Mouse (Mus musculus) granulocyte monocyte progenitor cell, adult 5-6 weeks (primary cell): ENCODE data around the gene Nt5c1a. TPM values are rescaled to one million over a fixed set of nuclear protein-coding genes. Genes with fewer than 3 reads are reported as not detected.

Source experiments
- ATAC-seq: replicated peaks from 2 replicates; pipeline ENCODE4 v1.8.0; 2016; ENCODE audit warnings: mild to moderate bottlenecking, moderate TSS enrichment, inconsistent platforms; ENCODE audit not compliant: poor library complexity, severe bottlenecking
- total RNA-seq, 2 experiments: library from RNA; stranded (forward) in 1 of 2; stranded (reverse) in 1 of 2; fragments of 200-712, 200-1000 nt in 1 of 2; fragments of >200 nt in 1 of 2; fragmentation: Nextera tagmentation in 1 of 2; gene quantifications; 2 replicates each; pipeline ENCODE4 v1.2.3; 2014 to 2017

Nt5c1a gene
- total RNA-seq, 2 experiments from 2014 or later = not detected

GRCm38 (mm10) chr4:123210996-123211395 lies 9.7 kb downstream of the Nt5c1a start:
- ATAC-seq = no peak

GRCm38 (mm10) chr4:123211453-123211852 lies 10.1 kb downstream of the Nt5c1a start:
- ATAC-seq = no peak

GRCm38 (mm10) chr4:123212330-123212729 lies 11.0 kb downstream of the Nt5c1a start:
- ATAC-seq = no peak

GRCm38 (mm10) chr4:123213975-123214374 lies 12.7 kb downstream of the Nt5c1a start:
- no peak for ATAC-seq

- no peak for ATAC-seq
These were observed 14.1 kb downstream of the Nt5c1a start for GRCm38 (mm10) chr4:123215367-123215766.

GRCm38 (mm10) chr4:123216782-123217181 lies 15.5 kb downstream of the Nt5c1a start:
- ATAC-seq = peak; percentile 56

- peak; percentile 61 for ATAC-seq
These were observed 18.5 kb downstream of the Nt5c1a start for GRCm38 (mm10) chr4:123219720-123220357.

- ATAC-seq = no peak
These were observed 19.3 kb downstream of the Nt5c1a start for GRCm38 (mm10) chr4:123220637-123221036.

GRCm38 (mm10) chr4:123223309-123223708 lies 22.0 kb downstream of the Nt5c1a start:
- ATAC-seq = peak; percentile 58

GRCm38 (mm10) chr4:123225718-123226403 lies 24.6 kb downstream of the Nt5c1a start:
- ATAC-seq = no peak

- no peak for ATAC-seq
These were observed 26.4 kb downstream of the Nt5c1a start for GRCm38 (mm10) chr4:123227707-123228106.

GRCm38 (mm10) chr4:123228270-123228669 lies 27.0 kb downstream of the Nt5c1a start:
- ATAC-seq = no peak

GRCm38 (mm10) chr4:123229166-123229565 lies 27.9 kb downstream of the Nt5c1a start:
- ATAC-seq = peak; percentile 23

- no peak for ATAC-seq
These were observed 31.5 kb downstream of the Nt5c1a start for GRCm38 (mm10) chr4:123232841-123233240.

GRCm38 (mm10) chr4:123233492-123234084 lies 32.3 kb downstream of the Nt5c1a start, which contains the start of gene Heyl:
TSS of gene Heyl (plus strand) at chr4:123233556.
- ATAC-seq = peak; percentile 62

- ATAC-seq = no peak
These were observed 34.6 kb downstream of the Nt5c1a start for GRCm38 (mm10) chr4:123235835-123236430.

GRCm38 (mm10) chr4:123236431-123237031 lies 35.2 kb downstream of the Nt5c1a start:
- 0 out of 2 replicates have a peak, but pooled peaks have one; percentile 20 for ATAC-seq

- ATAC-seq = no peak
These were observed 36.3 kb downstream of the Nt5c1a start for GRCm38 (mm10) chr4:123237386-123238266.

- ATAC-seq = no peak
These were observed 38.3 kb downstream of the Nt5c1a start for GRCm38 (mm10) chr4:123239361-123240203.
